Mouse (Mus musculus) forebrain, postnatal 0 days (tissue): ENCODE measurements around the gene Stat1. TPM values are rescaled to one million over a fixed set of nuclear protein-coding genes. Genes with fewer than 3 reads are reported as not detected.

Experiments
- ATAC-seq: fragments of 200-750 bp; cut with Nextera tagmentation; 2 replicates; pipeline ENCODE4 v1.8.0; 2017; ENCODE audit warnings: mild to moderate bottlenecking, moderate library complexity
- DNase-seq: peaks from one replicate; pipeline ENCODE4 v3.0.0-alpha.2; 2015
- H3K27ac ChIP-seq: fragments of 300-500 bp; sonication (generic); 2 replicates; pipeline ENCODE4 v1.5.1; 2014; ENCODE audit warnings: low read depth, mild to moderate bottlenecking, antibody characterized with exemption, low read length, moderate library complexity, mixed read lengths
- H3K27me3 ChIP-seq: fragments of 300-500 bp; sonication (generic); 2 replicates; pipeline ENCODE4 v1.6.1; 2014; ENCODE audit warnings: mild to moderate bottlenecking, low read length, mixed read lengths; ENCODE audit not compliant: insufficient read depth
- H3K36me3 ChIP-seq: fragments of 300-500 bp; sonication (generic); 2 replicates; pipeline ENCODE4 v1.6.1; 2014; ENCODE audit warnings: mild to moderate bottlenecking, moderate library complexity; ENCODE audit not compliant: insufficient read depth
- H3K4me1 ChIP-seq: fragments of 300-500 bp; sonication (generic); 2 replicates; pipeline ENCODE4 v1.6.1; 2014; ENCODE audit warnings: antibody characterized with exemption; ENCODE audit not compliant: insufficient read depth
- H3K4me2 ChIP-seq: fragments of 300-500 bp; sonication (generic); 2 replicates; pipeline ENCODE4 v1.6.1; 2014; ENCODE audit warnings: low read depth, mild to moderate bottlenecking, moderate library complexity
- H3K4me3 ChIP-seq: fragments of 300-500 bp; sonication (generic); 2 replicates; pipeline ENCODE4 v1.5.1; 2014; ENCODE audit warnings: low read depth, low read length, mixed read lengths
- H3K9ac ChIP-seq: fragments of 300-500 bp; sonication (generic); 2 replicates; pipeline ENCODE4 v1.6.1; 2014; ENCODE audit warnings: mild to moderate bottlenecking
- H3K9me3 ChIP-seq: fragments of 300-500 bp; sonication (generic); 2 replicates; pipeline ENCODE4 v1.6.1; 2016; ENCODE audit warnings: low read length
- CTCF ChIP-seq: sonication (generic); IDR thresholded peaks from 2 replicates; pipeline ENCODE4 v1.5.1; 2016; ENCODE audit warnings: antibody characterized with exemption, control low read depth, low read depth
- WGBS: fragments of 180-500 bp; shearing (Covaris S2); extraction: QIAGEN DNeasy Blood & Tissue Kit; methylation state at CpG from one replicate; pipeline ENCODE4 v1.1.7; 2014; 5-methylcytosine and 5-hydroxymethylcytosine counted together
- polyA plus RNA-seq: library from polyadenylated mRNA; unstranded; fragments of >200 nt; fragmentation: Nextera tagmentation; extraction: Ambion mirVana; gene quantifications from 2 replicates; pipeline ENCODE4 v1.2.1, GENCODE M21; 2015
- total RNA-seq: library from RNA; depleted of rRNA; stranded (reverse); fragments of >200 nt; gene quantifications from 2 replicates; pipeline ENCODE4 v1.2.3, GENCODE M21; 2014

Stat1 gene
- total and polyA plus RNA-seq, 2 experiments from 2014 or later: 12.2 to 22.3 TPM

- H3K4me1 ChIP-seq: no peaks in the 10 kb centered on the region
- no peak overlapping the region for H3K4me3 ChIP-seq
- no peaks in the 10 kb centered on the region for H3K9me3 ChIP-seq
- DNase-seq: no peak
- 67% methylated on average over 6 of the region's 6 CpGs for WGBS
- H3K4me2 ChIP-seq: no peak overlapping the region
- no peaks in the 10 kb centered on the region for H3K27me3 ChIP-seq
- TF ChIP-seq CTCF: no peak
- no peak overlapping the region for H3K9ac ChIP-seq
- no peak for ATAC-seq
- H3K27ac ChIP-seq: no peak overlapping the region
- peaks cover 5% of the 10 kb centered on the region; the same call in 1 of the 2 replicates for H3K36me3 ChIP-seq
Measured at GRCm38 (mm10) chr1:52129794-52130193, 10.6 kb downstream of the Stat1 start.

GRCm38 (mm10) chr1:52131787-52132377 lies 12.6 kb downstream of the Stat1 start:
- Histone ChIP-seq H3K4me1 (no peaks in the 10 kb centered on the region), H3K27ac (no peak overlapping the region), H3K4me3 (no peak overlapping the region), H3K9me3 (no peaks in the 10 kb centered on the region), H3K36me3 (peaks cover 5% of the 10 kb centered on the region; the same call in 1 of the 2 replicates), H3K27me3 (no peaks in the 10 kb centered on the region), H3K9ac (no peak overlapping the region), H3K4me2 (no peak overlapping the region)
- no peak for ATAC-seq
- TF ChIP-seq CTCF: 0 out of 2 replicates have a peak, but pooled peaks have one; percentile 13
- DNase-seq: no peak
- 78% methylated on average over 11 of the region's 11 CpGs for WGBS

DNA sequence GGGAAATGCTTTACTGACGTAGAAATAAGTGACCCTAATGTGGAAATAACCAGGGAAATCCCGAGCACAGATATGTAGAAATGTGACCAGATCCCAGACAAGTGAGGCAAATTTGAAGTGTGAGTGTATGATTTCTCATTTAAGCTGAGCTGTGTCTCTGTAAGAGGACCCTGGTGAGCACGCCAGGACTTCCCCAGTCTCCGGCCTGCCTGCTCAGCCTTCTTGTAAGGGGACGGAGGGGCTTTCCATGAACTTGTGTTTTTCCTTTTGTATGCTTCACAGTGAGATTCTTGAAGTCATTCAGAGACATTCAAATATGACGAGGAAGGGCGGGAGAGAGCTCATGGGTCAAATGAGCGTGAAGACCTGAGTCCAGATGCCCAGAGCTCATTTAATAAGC lies 14.0 kb downstream of the Stat1 start:
- H3K27me3 ChIP-seq: no peaks in the 10 kb centered on the region
- H3K4me3 ChIP-seq: no peak overlapping the region
- no peak overlapping the region for H3K27ac ChIP-seq
- 80% methylated on average over 8 of the region's 8 CpGs for WGBS
- no peaks in the 10 kb centered on the region for H3K4me1 ChIP-seq
- no peak for TF ChIP-seq CTCF
- H3K36me3 ChIP-seq: peaks cover 4% of the 10 kb centered on the region; the same call in 1 of the 2 replicates
- no peak overlapping the region for H3K4me2 ChIP-seq
- DNase-seq: no peak
- no peak overlapping the region for H3K9ac ChIP-seq
- H3K9me3 ChIP-seq: no peaks in the 10 kb centered on the region
- no peak for ATAC-seq

DNA sequence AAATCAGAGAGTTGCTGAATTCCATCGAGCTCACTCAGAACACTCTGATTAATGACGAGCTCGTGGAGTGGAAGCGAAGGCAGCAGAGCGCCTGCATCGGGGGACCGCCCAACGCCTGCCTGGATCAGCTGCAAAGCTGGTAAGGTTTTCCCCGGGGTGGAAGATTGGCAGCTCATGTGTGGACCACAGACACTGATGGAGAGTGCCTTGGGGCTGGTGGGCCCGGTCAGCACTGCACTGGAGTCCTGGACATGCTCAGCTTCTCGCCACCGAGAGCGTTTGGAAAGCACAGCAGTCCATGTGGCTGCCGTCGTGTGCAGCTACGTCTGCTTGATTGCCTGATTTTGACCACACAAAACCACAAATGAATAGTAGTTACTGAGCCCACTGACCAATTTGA lies 18.1 kb downstream of the Stat1 start:
- Histone ChIP-seq H3K9ac (no peak overlapping the region), H3K27ac (no peak overlapping the region), H3K4me1 (no peaks in the 10 kb centered on the region), H3K4me3 (no peak overlapping the region), H3K9me3 (no peaks in the 10 kb centered on the region), H3K4me2 (no peak overlapping the region), H3K36me3 (peaks cover 4% of the 10 kb centered on the region; the same call in 1 of the 2 replicates), H3K27me3 (no peaks in the 10 kb centered on the region)
- no peak for DNase-seq
- WGBS: 84% methylated on average over 16 of the region's 16 CpGs
- no peak for TF ChIP-seq CTCF
- ATAC-seq: no peak

DNA sequence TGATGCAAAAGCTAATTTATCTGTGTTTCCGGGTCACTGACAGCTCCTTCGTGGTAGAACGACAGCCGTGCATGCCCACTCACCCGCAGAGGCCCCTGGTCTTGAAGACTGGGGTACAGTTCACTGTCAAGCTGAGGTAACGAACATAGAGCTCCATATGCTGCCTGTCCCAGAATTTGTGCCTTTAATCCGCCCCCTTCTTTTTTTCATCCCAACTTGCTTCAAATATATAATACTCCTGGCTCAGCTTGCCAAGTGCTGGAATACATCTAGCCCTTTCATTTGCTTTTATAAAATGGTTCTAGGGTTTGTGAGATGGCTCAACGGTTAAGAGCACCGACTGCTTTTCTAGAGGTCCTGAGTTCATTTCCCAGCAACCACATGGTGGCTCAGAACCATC lies 21.3 kb downstream of the Stat1 start:
- DNase-seq: no peak
- H3K36me3 ChIP-seq: peaks cover 6% of the 10 kb centered on the region
- 79% methylated on average over 9 of the region's 9 CpGs for WGBS
- no peak overlapping the region for H3K4me2 ChIP-seq
- no peak overlapping the region for H3K4me3 ChIP-seq
- no peak for TF ChIP-seq CTCF
- no peak overlapping the region for H3K9ac ChIP-seq
- H3K9me3 ChIP-seq: no peaks in the 10 kb centered on the region
- H3K27me3 ChIP-seq: no peaks in the 10 kb centered on the region
- no peak overlapping the region for H3K27ac ChIP-seq
- H3K4me1 ChIP-seq: no peaks in the 10 kb centered on the region
- no peak for ATAC-seq

GRCm38 (mm10) chr1:52141482-52141881 lies 22.2 kb downstream of the Stat1 start:
- no peak overlapping the region for H3K4me3 ChIP-seq
- H3K36me3 ChIP-seq: peaks cover 6% of the 10 kb centered on the region
- H3K27me3 ChIP-seq: no peaks in the 10 kb centered on the region
- no peak for ATAC-seq
- TF ChIP-seq CTCF: no peak
- no peak overlapping the region for H3K27ac ChIP-seq
- H3K9ac ChIP-seq: no peak overlapping the region
- no peak overlapping the region for H3K4me2 ChIP-seq
- no peak for DNase-seq
- WGBS: 77% methylated on average over 3 of the region's 3 CpGs
- no peaks in the 10 kb centered on the region for H3K4me1 ChIP-seq
- no peaks in the 10 kb centered on the region for H3K9me3 ChIP-seq

DNA sequence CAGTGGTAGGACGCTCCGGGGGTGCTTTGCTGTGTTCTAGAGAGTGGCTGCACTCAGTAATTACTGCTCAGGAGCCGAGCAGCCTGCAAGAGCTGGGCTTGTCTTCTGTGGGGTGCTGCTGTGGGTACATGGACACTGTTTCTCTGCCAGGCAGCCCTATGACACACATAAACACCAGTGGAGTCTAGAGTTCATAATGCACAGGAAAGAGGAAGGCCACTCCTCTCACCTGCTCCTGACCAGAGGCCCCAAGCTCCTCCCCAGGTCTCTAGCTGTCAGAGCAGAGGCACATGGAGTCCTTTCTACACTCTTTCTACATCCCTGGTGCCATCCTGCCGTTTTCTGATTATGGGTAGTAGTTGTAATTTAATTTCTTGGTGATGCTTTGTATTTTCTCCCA lies 22.9 kb downstream of the Stat1 start:
- Histone ChIP-seq H3K36me3 (peaks cover 5% of the 10 kb centered on the region), H3K27ac (no peak overlapping the region), H3K27me3 (no peaks in the 10 kb centered on the region), H3K4me2 (no peak overlapping the region), H3K9ac (no peak overlapping the region), H3K9me3 (no peaks in the 10 kb centered on the region), H3K4me3 (no peak overlapping the region), H3K4me1 (no peaks in the 10 kb centered on the region)
- ATAC-seq (no peak), DNase-seq (no peak)
- no peak for TF ChIP-seq CTCF
- WGBS: 79% methylated on average over 4 of the region's 4 CpGs
